Comparison of ENCODE assay signal across 25 mouse cellular contexts in genomic region chr16:63319602-63320001, GRCm38 (mm10).
DNase-seq lines count a peak whose midpoint lies in the region; ATAC-seq lines count a peak whose summit lies in the region.
"Had no signal": no experiment of that assay in that cellular context is flagged by ENCODE, and none has a peak within 500 bp of the region (broad histone marks: within the 10 kb centered on the region; RNA-seq: fewer than 3 reads in every experiment).

No protein-coding gene starts in this region.

- 54% methylated on average over 5 of the region's 5 CpGs for WGBS in embryonic facial prominence, embryonic 14.5 days
- 60% methylated on average over 5 of the region's 5 CpGs for WGBS in embryonic facial prominence, embryonic 10.5 days
- 61% methylated on average over 5 of the region's 5 CpGs for WGBS in midbrain, embryonic 14.5 days
- 63% methylated on average over 5 of the region's 5 CpGs for WGBS in midbrain, embryonic 11.5 days

- no peaks in the 10 kb centered on the region for H3K36me3 ChIP-seq in embryonic facial prominence, embryonic 14.5 days (ENCODE audit: control insufficient read depth, insufficient read depth, low read length)
- H3K36me3 ChIP-seq in embryonic facial prominence, embryonic 10.5 days (replicated peaks), result no peaks in the 10 kb centered on the region
- H3K36me3 ChIP-seq in midbrain, embryonic 14.5 days (ENCODE audit: control insufficient read depth, insufficient read depth, low read length), result no peaks in the 10 kb centered on the region
- H3K36me3 ChIP-seq in midbrain, embryonic 11.5 days (ENCODE audit: control insufficient read depth, insufficient read depth, low read length), result no peaks in the 10 kb centered on the region
- H3K36me3 ChIP-seq: embryonic facial prominence, embryonic 13.5 days; forebrain, embryonic 15.5 days; hindbrain, embryonic 15.5 days; limb, embryonic 12.5 days; liver, embryonic 12.5 days; midbrain, embryonic 12.5 days had no signal

- ATAC-seq in embryonic facial prominence, embryonic 14.5 days (ENCODE audit: low read depth), result no peak
- ATAC-seq in midbrain, embryonic 14.5 days (ENCODE audit: low FRiP score, low TSS enrichment), result no peak
- no peak for ATAC-seq in midbrain, embryonic 11.5 days (ENCODE audit: low FRiP score)
- ATAC-seq: forebrain, embryonic 15.5 days; liver, embryonic 12.5 days had no signal

- H3K4me2 ChIP-seq in embryonic facial prominence, embryonic 14.5 days (ENCODE audit: low read depth, low read length), result no peak overlapping the region
- no peak overlapping the region for H3K4me2 ChIP-seq in midbrain, embryonic 14.5 days (ENCODE audit: low read length)
- no peak overlapping the region for H3K4me2 ChIP-seq in midbrain, embryonic 11.5 days
- H3K4me2 ChIP-seq: embryonic facial prominence, embryonic 13.5 days; forebrain, embryonic 15.5 days; hindbrain, embryonic 15.5 days; limb, embryonic 12.5 days; liver, embryonic 12.5 days; midbrain, embryonic 12.5 days had no signal

- no peaks in the 10 kb centered on the region for H3K27me3 ChIP-seq in embryonic facial prominence, embryonic 14.5 days (replicated peaks; ENCODE audit: control insufficient read depth, insufficient read depth, low read length)
- no peaks in the 10 kb centered on the region for H3K27me3 ChIP-seq in embryonic facial prominence, embryonic 10.5 days (replicated peaks; ENCODE audit: low read depth, poor library complexity, severe bottlenecking)
- no peaks in the 10 kb centered on the region for H3K27me3 ChIP-seq in midbrain, embryonic 14.5 days (ENCODE audit: control insufficient read depth, insufficient read depth, low read length)
- no peaks in the 10 kb centered on the region for H3K27me3 ChIP-seq in midbrain, embryonic 11.5 days (ENCODE audit: control insufficient read depth, insufficient read depth, low read length)
- H3K27me3 ChIP-seq: embryonic facial prominence, embryonic 13.5 days; forebrain, embryonic 15.5 days; hindbrain, embryonic 15.5 days; limb, embryonic 12.5 days; liver, embryonic 12.5 days; midbrain, embryonic 12.5 days had no signal

- H3K4me1 ChIP-seq in embryonic facial prominence, embryonic 14.5 days (ENCODE audit: control insufficient read depth, insufficient read depth, low read length), result no peaks in the 10 kb centered on the region; the same call in 1 of the 2 replicates
- no peaks in the 10 kb centered on the region for H3K4me1 ChIP-seq in embryonic facial prominence, embryonic 10.5 days
- H3K4me1 ChIP-seq in midbrain, embryonic 14.5 days (ENCODE audit: control insufficient read depth, insufficient read depth, low read length), result no peaks in the 10 kb centered on the region
- H3K4me1 ChIP-seq in midbrain, embryonic 11.5 days (ENCODE audit: control insufficient read depth, insufficient read depth, low read length), result no peaks in the 10 kb centered on the region
- H3K4me1 ChIP-seq: embryonic facial prominence, embryonic 13.5 days; forebrain, embryonic 15.5 days; hindbrain, embryonic 15.5 days; limb, embryonic 12.5 days; liver, embryonic 12.5 days; midbrain, embryonic 12.5 days had no signal

- no peak overlapping the region for H3K27ac ChIP-seq in embryonic facial prominence, embryonic 14.5 days (replicated peaks; ENCODE audit: low read depth, low read length)
- no peak overlapping the region for H3K27ac ChIP-seq in embryonic facial prominence, embryonic 10.5 days (replicated peaks)
- H3K27ac ChIP-seq in midbrain, embryonic 14.5 days (replicated peaks; ENCODE audit: low read depth, low read length), result no peak overlapping the region
- no peak overlapping the region for H3K27ac ChIP-seq in midbrain, embryonic 11.5 days (ENCODE audit: low read depth, low read length)
- H3K27ac ChIP-seq: embryonic facial prominence, embryonic 13.5 days; forebrain, embryonic 15.5 days; heart, adult 2 months; hindbrain, embryonic 15.5 days; limb, embryonic 12.5 days; liver, embryonic 12.5 days; midbrain, embryonic 12.5 days had no signal

- H3K9ac ChIP-seq in embryonic facial prominence, embryonic 14.5 days (ENCODE audit: low read depth, low read length), result no peak overlapping the region
- no peak overlapping the region for H3K9ac ChIP-seq in midbrain, embryonic 14.5 days (replicated peaks; ENCODE audit: low read length)
- no peak overlapping the region for H3K9ac ChIP-seq in midbrain, embryonic 11.5 days (ENCODE audit: low read length)
- H3K9ac ChIP-seq: embryonic facial prominence, embryonic 13.5 days; forebrain, embryonic 15.5 days; hindbrain, embryonic 15.5 days; limb, embryonic 12.5 days; liver, embryonic 12.5 days; midbrain, embryonic 12.5 days had no signal

- H3K9me3 ChIP-seq in embryonic facial prominence, embryonic 14.5 days (ENCODE audit: control insufficient read depth, low read length), result no peaks in the 10 kb centered on the region
- no peaks in the 10 kb centered on the region for H3K9me3 ChIP-seq in embryonic facial prominence, embryonic 10.5 days
- H3K9me3 ChIP-seq in midbrain, embryonic 14.5 days (ENCODE audit: control insufficient read depth, low read length), result no peaks in the 10 kb centered on the region
- H3K9me3 ChIP-seq in midbrain, embryonic 11.5 days (ENCODE audit: control insufficient read depth, low read length), result no peaks in the 10 kb centered on the region
- H3K9me3 ChIP-seq: embryonic facial prominence, embryonic 13.5 days; forebrain, embryonic 15.5 days; hindbrain, embryonic 15.5 days; limb, embryonic 12.5 days; liver, embryonic 12.5 days; midbrain, embryonic 12.5 days had no signal

- H3K4me3 ChIP-seq in embryonic facial prominence, embryonic 14.5 days (ENCODE audit: low read depth, low read length), result no peak overlapping the region
- H3K4me3 ChIP-seq in embryonic facial prominence, embryonic 10.5 days, result no peak overlapping the region
- no peak overlapping the region for H3K4me3 ChIP-seq in midbrain, embryonic 14.5 days (replicated peaks; ENCODE audit: low read depth, low read length)
- H3K4me3 ChIP-seq in midbrain, embryonic 11.5 days (ENCODE audit: low read depth, low read length), result no peak overlapping the region
- H3K4me3 ChIP-seq: embryonic facial prominence, embryonic 13.5 days; forebrain, embryonic 15.5 days; heart, adult 2 months; hindbrain, embryonic 15.5 days; limb, embryonic 12.5 days; liver, embryonic 12.5 days; midbrain, embryonic 12.5 days had no signal

- DNase-seq in embryonic facial prominence, embryonic 14.5 days (ENCODE audit: low spot score), result peak; percentile 14
- DNase-seq in embryonic facial prominence, embryonic 10.5 days (ENCODE audit: low spot score), result no peak
- peak; percentile 9 for DNase-seq in midbrain, embryonic 14.5 days
- DNase-seq in midbrain, embryonic 11.5 days (ENCODE audit: low spot score, missing footprints), result no peak
- DNase-seq in heart, postnatal 4 days, result peak; percentile 6
- DNase-seq in Muller cell, postnatal 12 days (ENCODE audit: inconsistent ontology term), result no peak
- no peak for DNase-seq in lung, postnatal 4 days
- DNase-seq: adrenal gland, postnatal 36 days; cerebellum, adult 11-12 months; cerebellum, postnatal 10 days; gastrocnemius, postnatal 14 days; kidney, adult 18-20 months; kidney, postnatal 4 days; lung, adult 18-20 months; lung, postnatal 10 days; retina, postnatal 1 day; right cerebral cortex, postnatal 25 days; thymus, postnatal 25 days had no signal

Comparison
In these comparisons a context has a peak if more than half of its experiments do, and no peak if none do; other contexts are left out.
1. DNase-seq: peak in embryonic facial prominence, embryonic 14.5 days (single experiment), midbrain, embryonic 14.5 days (single experiment) and heart, postnatal 4 days (single experiment); none in embryonic facial prominence, embryonic 10.5 days (single experiment), midbrain, embryonic 11.5 days (single experiment), Muller cell, postnatal 12 days (single experiment) and lung, postnatal 4 days (0 of 2).